Mouse (Mus musculus) CH12.LX (cell line): ENCODE measurements around the gene Nyap1.

ENCODE experiments used
- CTCF ChIP-seq, 2 experiments: IDR thresholded peaks in 1 of 2; conservative IDR thresholded peaks in 1 of 2; 2 replicates each; pipeline ENCODE4 v1.5.1; 2011 to 2012; ENCODE audit warnings: low read depth in 2 of 2, low read length in 2 of 2, improper control_type of control experiment in 1 of 2, inconsistent platforms in 1 of 2, mild to moderate bottlenecking in 1 of 2, moderate library complexity in 1 of 2
- EP300 ChIP-seq: IDR thresholded peaks from 2 replicates; pipeline ENCODE4 v1.6.1; 2011; ENCODE audit warnings: low read length, improper control_type of control experiment
- POLR2A ChIP-seq: IDR thresholded peaks from 2 replicates; pipeline ENCODE4 v1.6.1; 2011; ENCODE audit warnings: low read depth, mild to moderate bottlenecking, improper control_type of control experiment, low read length

DNA sequence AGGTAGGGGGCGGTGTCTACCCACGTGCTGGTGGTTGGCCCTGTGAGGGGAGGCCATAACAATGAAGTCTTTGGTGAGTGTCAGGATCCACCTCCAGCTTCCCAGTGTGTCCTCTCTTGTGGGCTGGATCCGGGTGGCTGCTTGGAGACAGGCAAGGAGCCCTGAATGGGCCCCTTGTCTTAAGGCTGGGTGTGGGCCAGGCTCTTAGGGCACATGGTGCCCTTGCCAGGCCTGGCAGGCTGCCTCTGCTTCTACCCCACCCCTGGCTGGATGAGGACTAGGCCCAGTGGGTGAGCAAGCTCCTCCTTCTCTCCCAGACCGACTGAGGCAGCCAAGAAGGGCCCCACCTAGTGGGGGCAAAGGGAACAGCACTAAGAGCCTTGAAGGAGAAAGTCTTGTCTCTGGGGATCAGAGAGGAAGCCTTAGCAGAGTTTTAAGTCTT is 18.6 kb upstream of the Nyap1 start:
- peak; percentile 24; the same call in 1 of the 2 replicates for TF ChIP-seq POLR2A
- TF ChIP-seq EP300, result no peak
- peak; percentile 75 to 89 for TF ChIP-seq CTCF (conservative IDR thresholded peaks at IDR 0.05 in 1 of 2, IDR thresholded peaks at IDR 0.05 in 1 of 2; ENCODE audit: low read depth in 2 of 2, low read length in 2 of 2)
